Mouse (Mus musculus) embryonic facial prominence, embryonic 13.5 days (tissue): ENCODE results near the gene Scd1. TPM values are rescaled to one million over a fixed set of nuclear protein-coding genes. Genes with fewer than 3 reads are reported as not detected.

Experiments used
- ATAC-seq: fragments of 200-750 bp; cut with Nextera tagmentation; 2 replicates; pipeline ENCODE4 v1.8.0; 2017; ENCODE audit warnings: low read depth; ENCODE audit not compliant: insufficient number of reproducible peaks, insufficient read depth, low FRiP score, low TSS enrichment
- H3K27ac ChIP-seq: fragments of 300-500 bp; sonication (generic); 2 replicates; pipeline ENCODE4 v1.5.1; 2015; ENCODE audit warnings: moderate library complexity, mild to moderate bottlenecking, inconsistent platforms
- H3K27me3 ChIP-seq: fragments of 300-500 bp; sonication (generic); 2 replicates; pipeline ENCODE4 v1.6.1; 2015; ENCODE audit warnings: mild to moderate bottlenecking, inconsistent platforms
- H3K36me3 ChIP-seq: fragments of 300-500 bp; sonication (generic); 2 replicates; pipeline ENCODE4 v1.6.1; 2015; ENCODE audit warnings: mild to moderate bottlenecking, inconsistent platforms
- H3K4me1 ChIP-seq: fragments of 300-500 bp; sonication (generic); 2 replicates; pipeline ENCODE4 v1.6.1; 2015; ENCODE audit warnings: inconsistent platforms
- H3K4me2 ChIP-seq: fragments of 300-500 bp; sonication (generic); 2 replicates; pipeline ENCODE4 v1.6.1; 2015; ENCODE audit warnings: moderate library complexity, mild to moderate bottlenecking, inconsistent platforms
- H3K4me3 ChIP-seq: fragments of 300-500 bp; sonication (generic); 2 replicates; pipeline ENCODE4 v1.5.1; 2015; ENCODE audit warnings: mild to moderate bottlenecking, inconsistent platforms
- H3K9ac ChIP-seq: fragments of 300-500 bp; sonication (generic); 2 replicates; pipeline ENCODE4 v1.6.1; 2015; ENCODE audit warnings: mild to moderate bottlenecking, inconsistent platforms
- H3K9me3 ChIP-seq: fragments of 300-500 bp; sonication (generic); 2 replicates; pipeline ENCODE4 v1.6.1; 2016; ENCODE audit warnings: inconsistent platforms
- WGBS: fragments of 180-500 bp; shearing (Covaris S2); methylation state at CpG from one replicate; pipeline ENCODE4 v1.1.7; 2015; ENCODE audit warnings: mixed read lengths; 5-methylcytosine and 5-hydroxymethylcytosine counted together
- polyA plus RNA-seq: library from polyadenylated mRNA; unstranded; fragments of >200 nt; fragmentation: Nextera tagmentation; extraction: Ambion mirVana; gene quantifications from 2 replicates; pipeline ENCODE4 v1.2.1, GENCODE M21; 2015

Gene Scd1
- polyA plus RNA-seq, 1 experiment from 2014 or later: 9.0 TPM

DNA sequence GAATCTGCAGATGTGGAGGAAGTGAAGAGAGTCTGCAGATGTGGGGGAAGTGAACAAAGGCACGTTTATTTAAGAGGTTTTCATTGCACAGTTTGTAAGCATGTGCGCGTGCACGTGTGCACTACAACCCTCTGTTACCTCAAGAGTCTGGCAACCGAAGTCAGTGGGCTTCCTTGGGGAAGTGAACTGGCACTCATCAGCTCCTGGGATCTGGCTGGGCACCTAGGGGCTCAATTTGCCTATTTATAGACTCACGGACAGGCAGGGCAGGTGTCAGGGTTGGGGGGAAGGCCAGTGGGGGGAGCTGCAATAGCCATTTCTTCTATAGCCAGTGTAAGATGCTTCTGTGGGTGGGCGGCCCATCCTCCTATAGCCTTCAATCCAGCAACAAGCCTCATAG lies 55.9 kb downstream of the Scd1 start:
- H3K4me3 ChIP-seq: no peak overlapping the region
- 71% methylated on average over 7 of the region's 7 CpGs for WGBS
- no peaks in the 10 kb centered on the region for H3K36me3 ChIP-seq
- H3K27me3 ChIP-seq: no peaks in the 10 kb centered on the region
- H3K9ac ChIP-seq: no peak overlapping the region
- no peak overlapping the region for H3K4me2 ChIP-seq
- no peak for ATAC-seq
- H3K9me3 ChIP-seq: no peaks in the 10 kb centered on the region
- H3K27ac ChIP-seq: no peak overlapping the region
- no peaks in the 10 kb centered on the region for H3K4me1 ChIP-seq

DNA sequence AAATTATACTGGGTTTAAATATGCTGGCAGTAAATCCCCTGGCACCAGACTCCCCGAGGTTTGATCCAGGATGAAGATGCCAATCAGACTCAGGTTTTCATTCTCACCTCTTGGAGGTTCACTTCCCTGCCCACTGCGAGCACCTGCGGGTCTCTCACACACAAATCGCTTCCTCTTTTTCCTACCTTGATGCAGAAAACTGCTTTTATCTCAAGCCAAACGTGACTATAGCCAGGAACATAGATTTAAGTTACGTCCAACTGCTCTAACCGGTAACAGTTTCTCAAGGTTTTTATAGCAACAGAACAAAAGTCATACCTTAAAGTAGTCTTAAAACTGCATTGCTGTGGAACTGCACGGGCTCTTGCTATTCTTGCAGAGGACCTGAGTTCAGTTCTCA lies 58.0 kb downstream of the Scd1 start:
- Histone ChIP-seq H3K4me1 (no peaks in the 10 kb centered on the region), H3K36me3 (no peaks in the 10 kb centered on the region), H3K4me2 (no peak overlapping the region), H3K27me3 (no peaks in the 10 kb centered on the region), H3K9me3 (no peaks in the 10 kb centered on the region), H3K9ac (no peak overlapping the region), H3K4me3 (no peak overlapping the region), H3K27ac (no peak overlapping the region)
- ATAC-seq: no peak
- WGBS: 86% methylated on average over 8 of the region's 8 CpGs

Other genes starting within 250 kb of the Scd1 start
- not detected in 2 replicates for gene Pkd2l1, start 215.4 kb downstream of the Scd1 start, polyA plus RNA-seq
- gene Scd3, start 204.6 kb downstream of the Scd1 start, polyA plus RNA-seq: 0.22 TPM in 1 of 2 replicates, not detected in the other
- gene Scd2, start 114.2 kb downstream of the Scd1 start, polyA plus RNA-seq: 211 and 213 TPM in 2 replicates
- 0.15 and 0.25 TPM in 2 replicates for gene Scd4, start 74.8 kb downstream of the Scd1 start, polyA plus RNA-seq
- gene Wnt8b, start 85.6 kb upstream of the Scd1 start, polyA plus RNA-seq: 0.21 and 0.25 TPM in 2 replicates
- 0.29 and 0.49 TPM in 2 replicates for gene Sec31b, start 138.0 kb upstream of the Scd1 start, polyA plus RNA-seq
- gene Gm20538, start 145.0 kb upstream of the Scd1 start, polyA plus RNA-seq: not detected in 2 replicates
- 485 and 503 TPM in 2 replicates for gene Ndufb8, start 147.6 kb upstream of the Scd1 start, polyA plus RNA-seq
- gene Hif1an, start 155.0 kb upstream of the Scd1 start, polyA plus RNA-seq: 29.3 and 32.1 TPM in 2 replicates